Mouse (Mus musculus) brown adipose tissue, adult 24 weeks (tissue): ENCODE data around the gene Olfr608. TPM values are rescaled to one million over a fixed set of nuclear protein-coding genes. Genes with fewer than 3 reads are reported as not detected.
"Not testable (repeated sequence)": the region's sequence is repeated elsewhere in the genome, so short reads cannot be mapped to it uniquely, and the experiment has no call there.

Experiments used
- H3K27ac ChIP-seq: fragments of 200-500 bp; replicated peaks from 2 replicates; pipeline ENCODE4 v1.5.1; 2012; ENCODE audit warnings: low read depth, mild to moderate bottlenecking, low read length
- H3K4me1 ChIP-seq: fragments of 200-500 bp; 2 replicates; pipeline ENCODE4 v1.6.1; 2012; ENCODE audit warnings: low read length, mixed read lengths; ENCODE audit not compliant: control insufficient read depth, insufficient read depth, insufficient read length
- H3K4me3 ChIP-seq: fragments of 200-500 bp; 2 replicates; pipeline ENCODE4 v1.5.1; 2012; ENCODE audit warnings: low read depth, mild to moderate bottlenecking, low read length, moderate library complexity; ENCODE audit not compliant: insufficient read depth
- polyA plus RNA-seq: library from polyadenylated mRNA; stranded (reverse); fragments of >200 nt; gene quantifications from 2 replicates; pipeline ENCODE4 v1.2.4, GENCODE M21; 2012; ENCODE audit not compliant: missing spikeins, insufficient read depth, insufficient read length

Gene Olfr608
- polyA plus RNA-seq = not detected in 2 replicates

DNA sequence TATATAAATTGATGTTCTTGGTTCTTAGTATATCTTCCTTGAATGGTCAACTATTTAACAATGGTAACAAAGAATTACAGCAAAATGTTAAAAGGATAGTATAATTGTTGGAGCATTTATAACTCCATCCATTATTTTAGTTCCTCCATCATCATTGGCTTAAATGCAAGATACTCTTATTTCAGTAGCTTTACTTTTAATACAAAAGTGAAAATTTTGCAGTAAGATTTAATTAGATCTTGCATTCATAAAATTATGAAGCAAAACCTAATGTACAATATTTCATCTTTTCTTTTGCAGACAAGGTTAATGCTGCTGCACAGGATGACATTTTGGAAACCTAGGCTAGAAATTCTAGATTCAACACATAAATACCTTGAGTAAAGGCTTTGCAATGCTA, at the start of gene Olfr608:
Gene Olfr608 (plus strand): TSS at position 301 of the 400 bp plus-strand sequence.
- Histone ChIP-seq H3K4me1 (no peaks in the 10 kb centered on the region), H3K4me3 (no peak within 1 kb of the TSS), H3K27ac (no peak within 1 kb of the TSS)

- H3K27ac ChIP-seq = no peak within 1 kb of the TSS
- H3K4me1 ChIP-seq = no peaks in the 10 kb centered on the region
- no peak within 1 kb of the TSS for H3K4me3 ChIP-seq
Observed at GRCm38 (mm10) chr7:103445339-103445738, 24.3 kb upstream of the Olfr608 start, which contains the start of gene Olfr605. Gene Olfr605, minus strand, starts transcription at chr7:103445439.

- no peaks in the 10 kb centered on the region for H3K4me1 ChIP-seq
- H3K27ac ChIP-seq = no peak within 1 kb of the TSS
- no peak within 1 kb of the TSS for H3K4me3 ChIP-seq
Observed at GRCm38 (mm10) chr7:103448746-103449145, 20.9 kb upstream of the Olfr608 start, which contains the start of gene Olfr606. Gene Olfr606, plus strand, starts transcription at chr7:103449046.

GRCm38 (mm10) chr7:103460590-103460989, 9.1 kb upstream of the Olfr608 start:
- no peak overlapping the region for H3K4me3 ChIP-seq
- H3K27ac ChIP-seq = no peak overlapping the region
- H3K4me1 ChIP-seq = no peaks in the 10 kb centered on the region

DNA sequence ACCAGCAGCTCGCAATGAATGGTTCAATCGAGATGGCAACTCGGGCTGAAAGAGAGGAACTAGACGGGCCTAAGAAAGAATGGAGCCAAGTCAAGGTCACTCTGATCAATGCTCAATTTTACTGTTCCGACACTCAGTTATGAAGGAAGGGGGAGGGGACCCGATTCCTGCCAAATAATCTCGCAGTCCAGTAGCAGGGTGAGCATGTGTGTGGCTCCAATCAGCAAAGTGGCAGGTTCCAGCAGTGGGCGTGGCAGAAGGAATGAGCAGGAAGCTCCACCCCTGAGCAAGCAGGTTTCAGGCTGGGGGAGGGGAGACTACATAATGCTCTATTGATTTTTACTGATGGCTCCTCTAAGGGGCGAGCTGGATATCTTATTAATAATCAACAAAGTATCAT, 7.4 kb downstream of the Olfr608 start:
- not testable (repeated sequence) for H3K4me1 ChIP-seq, H3K4me3 ChIP-seq, H3K27ac ChIP-seq

GRCm38 (mm10) chr7:103497962-103498361, 28.3 kb downstream of the Olfr608 start, which contains the start of gene Olfr609:
Gene Olfr609, minus strand, starts transcription at chr7:103498062.
- H3K27ac ChIP-seq = no peak within 1 kb of the TSS
- H3K4me1 ChIP-seq = no peaks in the 10 kb centered on the region
- no peak within 1 kb of the TSS for H3K4me3 ChIP-seq

GRCm38 (mm10) chr7:103512022-103512421, 42.3 kb downstream of the Olfr608 start, which contains the start of gene Olfr610:
Gene Olfr610, minus strand, starts transcription at chr7:103512122.
- Histone ChIP-seq H3K4me3 (no peak within 1 kb of the TSS), H3K27ac (no peak within 1 kb of the TSS), H3K4me1 (no peaks in the 10 kb centered on the region)

DNA sequence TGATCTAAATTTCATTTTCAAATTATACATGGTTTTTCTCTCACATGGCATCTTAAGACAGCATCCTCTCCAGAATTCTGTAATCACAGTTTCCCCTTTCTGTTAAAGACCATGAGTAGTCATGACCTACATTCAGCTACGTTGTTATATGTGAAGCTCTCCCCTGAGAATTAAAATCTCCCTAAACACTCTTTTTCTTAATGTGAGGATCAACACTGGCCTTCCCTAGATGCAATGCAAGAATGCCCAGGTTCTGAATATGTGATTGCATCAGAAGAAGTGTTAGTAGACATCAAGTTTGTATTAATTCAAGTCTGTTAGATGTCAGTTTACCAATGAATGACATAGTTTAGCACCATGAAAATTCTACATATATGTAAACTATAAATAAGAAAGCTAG, 51.1 kb downstream of the Olfr608 start, which contains the start of gene Olfr611:
Gene Olfr611 (minus strand): TSS at position 101 of the 400 bp plus-strand sequence.
- not testable (repeated sequence) for H3K4me3 ChIP-seq, H3K4me1 ChIP-seq, H3K27ac ChIP-seq

Other genes starting within 250 kb of the Olfr608 start
- gene Usp17ld, start 217.4 kb upstream of the Olfr608 start, polyA plus RNA-seq = not detected in 2 replicates
- not detected in 2 replicates for gene Olfr596, start 164.2 kb upstream of the Olfr608 start, polyA plus RNA-seq
- gene Olfr597, start 153.6 kb upstream of the Olfr608 start, polyA plus RNA-seq = not detected in 2 replicates
- gene Olfr598, start 146.3 kb upstream of the Olfr608 start, polyA plus RNA-seq = not detected in 2 replicates
- gene Olfr599, start 134.0 kb upstream of the Olfr608 start, polyA plus RNA-seq = not detected in 2 replicates
- gene Olfr600, start 120.2 kb upstream of the Olfr608 start, polyA plus RNA-seq = not detected in 2 replicates
- not detected in 2 replicates for gene Olfr601, start 107.2 kb upstream of the Olfr608 start, polyA plus RNA-seq
- gene Olfr603, start 83.7 kb upstream of the Olfr608 start, polyA plus RNA-seq = not detected in 2 replicates
- gene Usp17lc, start 54.8 kb upstream of the Olfr608 start, polyA plus RNA-seq = not detected in 2 replicates
- gene Olfr605, start 24.4 kb upstream of the Olfr608 start, polyA plus RNA-seq = not detected in 2 replicates
- gene Olfr606, start 20.8 kb upstream of the Olfr608 start, polyA plus RNA-seq = not detected in 2 replicates
- not detected in 2 replicates for gene Olfr607, start 5.7 kb upstream of the Olfr608 start, polyA plus RNA-seq
- gene Olfr609, start 28.2 kb downstream of the Olfr608 start, polyA plus RNA-seq = not detected in 2 replicates
- not detected in 2 replicates for gene Olfr610, start 42.2 kb downstream of the Olfr608 start, polyA plus RNA-seq
- not detected in 2 replicates for gene Olfr611, start 51.0 kb downstream of the Olfr608 start, polyA plus RNA-seq
- gene Olfr612, start 72.8 kb downstream of the Olfr608 start, polyA plus RNA-seq = not detected in 2 replicates
- not detected in 2 replicates for gene Olfr613, start 78.2 kb downstream of the Olfr608 start, polyA plus RNA-seq
- not detected in 2 replicates for gene Olfr615, start 86.2 kb downstream of the Olfr608 start, polyA plus RNA-seq
- gene Olfr616, start 99.3 kb downstream of the Olfr608 start, polyA plus RNA-seq = not detected in 2 replicates
- not detected in 2 replicates for gene Olfr617, start 103.2 kb downstream of the Olfr608 start, polyA plus RNA-seq
- not detected in 2 replicates for gene Olfr618, start 120.2 kb downstream of the Olfr608 start, polyA plus RNA-seq
- gene Olfr619, start 130.7 kb downstream of the Olfr608 start, polyA plus RNA-seq = not detected in 2 replicates
- gene Olfr620, start 142.7 kb downstream of the Olfr608 start, polyA plus RNA-seq = not detected in 2 replicates
- not detected in 2 replicates for gene Olfr622, start 172.8 kb downstream of the Olfr608 start, polyA plus RNA-seq
- not detected in 2 replicates for gene Olfr623, start 193.8 kb downstream of the Olfr608 start, polyA plus RNA-seq
- not detected in 2 replicates for gene Olfr624, start 201.3 kb downstream of the Olfr608 start, polyA plus RNA-seq
- not detected in 2 replicates for gene Olfr625-ps1, start 212.8 kb downstream of the Olfr608 start, polyA plus RNA-seq
- not detected in 2 replicates for gene Olfr243, start 244.8 kb downstream of the Olfr608 start, polyA plus RNA-seq